Mouse (Mus musculus) lung, postnatal 0 days (tissue): ENCODE results near the gene Slc9a1.

Experiments used
- CTCF ChIP-seq: IDR thresholded peaks from 2 replicates; pipeline ENCODE4 v1.5.1; 2016; ENCODE audit warnings: antibody characterized with exemption, mild to moderate bottlenecking
- EP300 ChIP-seq: IDR thresholded peaks from 2 replicates; pipeline ENCODE4 v1.6.1; 2016; ENCODE audit warnings: antibody characterized with exemption, mild to moderate bottlenecking, control low read depth

GRCm38 (mm10) chr4:133388781-133389552, 19.5 kb downstream of the Slc9a1 start:
- TF ChIP-seq CTCF, result no peak
- TF ChIP-seq EP300, result no peak
